Mouse (Mus musculus) retina, postnatal 1 day (tissue): ENCODE data around the gene Sart3.
A peak's percentile ranks its signal among the peaks of the same experiment; 100 is the strongest.

Experiments used
- DNase-seq: peaks from one replicate; pipeline ENCODE4 v3.0.0-alpha.2; 2012

The Sart3 gene

GRCm38 (mm10) chr5:113765641-113766526 is 6.4 kb downstream of the Sart3 start:
- DNase-seq: no peak

- DNase-seq: no peak
These were observed 7.9 kb downstream of the Sart3 start for GRCm38 (mm10) chr5:113764426-113764825.

- DNase-seq: no peak
These were observed 10.7 kb downstream of the Sart3 start for GRCm38 (mm10) chr5:113761585-113761984.

- no peak for DNase-seq
These were observed 16.8 kb downstream of the Sart3 start for GRCm38 (mm10) chr5:113755347-113756030.

GRCm38 (mm10) chr5:113751521-113752157 is 20.7 kb downstream of the Sart3 start:
- DNase-seq: no peak

- DNase-seq: no peak
These were observed 23.6 kb downstream of the Sart3 start for GRCm38 (mm10) chr5:113748556-113749331.

- no peak for DNase-seq
These were observed 24.7 kb downstream of the Sart3 start for GRCm38 (mm10) chr5:113747629-113748028.

GRCm38 (mm10) chr5:113737607-113738237 is 34.6 kb downstream of the Sart3 start:
- no peak for DNase-seq

- DNase-seq: no peak
These were observed 35.7 kb downstream of the Sart3 start for GRCm38 (mm10) chr5:113736522-113737164.

- no peak for DNase-seq
These were observed 36.2 kb downstream of the Sart3 start for GRCm38 (mm10) chr5:113736113-113736502.

- DNase-seq: peak; percentile 99
These were observed 36.8 kb downstream of the Sart3 start, which contains the start of gene Ficd for GRCm38 (mm10) chr5:113735345-113736112. Gene Ficd (plus strand): TSS chr5:113735803.

GRCm38 (mm10) chr5:113735023-113735344 is 37.3 kb downstream of the Sart3 start:
- no peak for DNase-seq

GRCm38 (mm10) chr5:113734376-113734775 is 37.9 kb downstream of the Sart3 start:
- DNase-seq: peak; percentile 43

- DNase-seq: peak; percentile 51
These were observed 40.1 kb downstream of the Sart3 start for GRCm38 (mm10) chr5:113732182-113732581.

GRCm38 (mm10) chr5:113731174-113731573 is 41.1 kb downstream of the Sart3 start:
- DNase-seq: no peak

- DNase-seq: peak; percentile 64
These were observed 41.6 kb downstream of the Sart3 start for GRCm38 (mm10) chr5:113730641-113731121.

GRCm38 (mm10) chr5:113728691-113729090 is 43.6 kb downstream of the Sart3 start:
- DNase-seq: no peak

- DNase-seq: no peak
These were observed 44.3 kb downstream of the Sart3 start for GRCm38 (mm10) chr5:113728011-113728410.

- no peak for DNase-seq
These were observed 45.1 kb downstream of the Sart3 start for GRCm38 (mm10) chr5:113727238-113727637.

GRCm38 (mm10) chr5:113726618-113727017 is 45.7 kb downstream of the Sart3 start:
- no peak for DNase-seq

GRCm38 (mm10) chr5:113725417-113725816 is 46.9 kb downstream of the Sart3 start:
- no peak for DNase-seq
